Mouse (Mus musculus) brain, embryonic 18.5 days (tissue): ENCODE data around the gene Ntn4.
"Not testable (repeated sequence)": the region's sequence is repeated elsewhere in the genome, so short reads cannot be mapped to it uniquely, and the experiment has no call there.

Experiments used
- DNase-seq: peaks from one replicate; pipeline ENCODE4 v3.0.0-alpha.2; 2012; ENCODE audit warnings: low read depth, low spot score

Ntn4 gene

DNA sequence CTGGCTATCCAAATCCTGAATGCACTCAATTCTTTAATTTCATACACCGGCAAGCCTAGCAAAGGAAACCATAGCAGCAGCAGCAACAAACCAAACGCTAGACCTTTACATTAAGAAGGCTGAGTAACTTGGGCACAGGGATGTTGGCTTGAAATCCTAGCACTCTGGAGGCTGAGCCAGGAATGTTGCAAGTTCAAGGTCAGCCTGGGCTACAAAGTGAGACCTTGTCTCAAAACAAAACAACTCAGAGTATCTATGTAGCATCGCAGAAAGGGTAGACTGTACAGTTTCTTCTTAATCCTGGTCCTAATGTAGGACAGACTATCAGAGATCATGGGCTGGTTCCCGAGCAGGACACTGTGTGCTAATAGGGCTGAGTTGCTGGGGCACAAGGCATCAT is 43.4 kb downstream of the Ntn4 start:
- DNase-seq, result no peak

- not testable (repeated sequence) for DNase-seq
Observed at GRCm38 (mm10) chr10:93685416-93685815, 44.9 kb downstream of the Ntn4 start.

DNA sequence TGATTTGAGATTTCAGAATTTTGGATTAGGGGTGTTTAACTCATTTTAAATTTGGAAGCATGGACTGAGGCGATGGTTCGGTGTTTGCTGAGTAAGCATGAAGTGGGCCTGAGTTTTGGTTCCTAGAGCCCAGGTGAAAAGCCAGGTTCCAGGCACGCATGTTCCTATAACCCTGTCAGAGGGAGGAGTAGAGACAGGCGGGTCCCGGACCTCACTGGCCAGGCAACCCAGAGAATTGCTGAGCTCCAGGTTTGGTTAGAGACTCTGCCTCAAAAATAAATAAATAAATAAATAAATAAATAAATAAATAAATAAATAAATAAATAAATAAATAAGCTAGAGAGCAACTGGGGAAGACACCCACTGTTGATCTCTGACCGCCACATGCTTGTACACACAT is 46.1 kb downstream of the Ntn4 start:
- no peak for DNase-seq

DNA sequence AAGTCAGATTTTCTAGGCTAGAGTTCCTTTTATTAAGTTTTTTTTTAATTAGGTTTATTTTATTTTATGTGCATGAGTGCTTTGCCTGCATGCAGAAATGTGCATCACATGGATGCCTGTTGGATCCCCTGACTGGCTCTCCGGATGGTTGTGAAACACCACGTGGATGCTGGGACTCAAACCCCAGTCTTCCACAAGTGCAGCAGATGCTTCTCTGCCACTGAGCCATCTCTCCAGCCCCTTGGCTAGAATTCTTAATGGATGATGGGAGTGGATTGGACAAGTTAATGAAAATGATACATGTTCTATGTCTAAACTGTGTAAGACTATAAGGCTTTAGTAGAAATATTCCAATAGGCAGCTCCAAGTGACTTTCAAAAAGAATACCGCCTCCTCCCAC is 47.3 kb downstream of the Ntn4 start:
- DNase-seq, result no peak

DNA sequence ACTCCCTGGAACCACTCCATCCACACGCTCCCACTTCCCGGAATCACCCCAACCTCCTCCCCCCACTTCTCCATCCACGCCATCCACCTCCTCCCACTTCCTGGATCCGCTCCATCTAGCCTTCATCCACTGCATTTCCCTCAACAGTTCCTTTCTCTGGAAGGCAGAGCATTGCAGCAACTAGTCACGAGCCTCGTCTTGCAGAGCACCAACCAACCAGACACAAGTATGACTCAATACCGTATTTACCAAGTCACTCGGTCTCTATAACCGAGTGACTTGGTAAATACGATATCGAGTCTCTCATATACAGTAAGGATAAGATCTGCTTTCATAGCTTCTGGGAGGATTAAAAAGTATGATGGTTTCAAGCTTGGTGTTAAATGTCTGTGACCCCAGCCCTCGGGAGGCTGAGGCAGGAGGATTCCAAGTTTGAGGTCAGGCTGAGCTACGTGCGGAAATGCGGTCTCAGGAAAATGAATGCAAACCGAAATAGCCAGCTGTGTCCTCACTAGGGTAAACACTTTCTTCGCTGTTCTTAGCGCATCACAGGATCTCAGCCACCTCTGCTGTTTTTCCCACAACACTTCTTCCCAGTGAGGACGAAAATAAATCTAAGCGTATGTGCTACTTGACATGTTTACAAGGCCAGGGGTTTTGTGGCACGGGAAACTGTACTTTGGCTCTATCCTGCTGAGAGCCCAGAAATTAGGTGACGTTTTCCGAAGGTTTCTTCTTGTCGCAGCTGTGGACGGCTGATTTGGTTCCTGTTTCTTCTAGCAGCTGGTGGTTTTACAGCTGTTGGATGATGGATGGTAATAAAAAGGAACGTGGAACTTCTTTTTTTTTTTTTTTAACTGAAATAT is 48.1 kb downstream of the Ntn4 start:
- DNase-seq, result no peak

GRCm38 (mm10) chr10:93691344-93691743 is 50.9 kb downstream of the Ntn4 start:
- DNase-seq, result no peak

DNA sequence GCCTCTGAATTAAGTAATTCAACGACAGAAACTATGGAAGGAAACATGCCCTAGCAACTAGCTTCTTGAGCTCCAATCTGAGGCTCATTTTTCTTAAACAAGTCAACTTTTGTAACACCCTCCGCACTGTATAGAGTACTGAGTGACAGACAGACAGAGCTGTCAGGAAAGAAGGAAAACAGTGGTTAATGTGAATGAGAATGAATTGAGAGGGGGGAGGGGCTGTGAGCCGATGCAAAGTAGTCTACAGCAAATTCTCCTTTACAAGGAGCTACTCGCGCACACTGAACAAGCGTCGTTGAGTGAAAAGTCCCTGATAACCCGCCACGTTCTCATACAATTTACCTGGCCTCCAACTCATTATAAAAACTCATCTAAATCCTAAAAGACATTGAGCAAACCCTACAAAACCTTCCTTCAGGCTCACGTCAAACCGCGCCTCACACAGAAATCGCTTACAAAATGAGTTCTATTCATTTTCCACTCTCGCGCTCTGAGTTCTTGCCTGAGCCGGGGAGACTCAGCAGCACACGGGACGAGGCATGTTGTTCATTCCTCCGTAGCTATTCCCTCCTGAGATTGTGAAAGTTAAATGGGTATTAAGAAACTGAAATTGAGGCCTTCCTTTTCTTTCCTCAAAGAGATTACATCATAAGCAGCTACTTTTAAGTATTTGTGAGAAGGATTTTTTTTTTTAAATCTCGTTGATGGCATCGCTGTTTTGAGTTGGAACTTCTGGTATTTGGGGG is 54.7 kb downstream of the Ntn4 start:
- no peak for DNase-seq

DNA sequence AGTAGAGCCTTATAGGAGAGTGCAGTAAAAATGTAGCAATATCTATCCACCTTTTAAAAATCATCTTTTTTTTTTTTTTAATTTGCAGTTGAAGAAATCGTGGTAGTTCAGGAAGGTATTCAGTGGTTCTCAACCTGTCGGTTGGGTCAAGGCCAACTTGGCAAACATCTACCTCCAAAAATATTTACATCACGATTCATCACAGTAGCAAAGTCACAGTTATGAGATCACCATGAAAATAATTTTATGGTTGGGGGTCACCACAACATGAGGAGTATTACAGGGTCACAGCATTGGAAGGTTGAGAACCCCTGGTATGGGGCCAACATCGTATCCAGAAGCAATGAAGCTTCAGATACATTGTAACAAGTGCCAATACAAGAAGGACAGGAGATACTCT is 55.5 kb downstream of the Ntn4 start:
- DNase-seq, result no peak

- no peak for DNase-seq
Observed at GRCm38 (mm10) chr10:93697866-93698483, 57.5 kb downstream of the Ntn4 start.

- DNase-seq, result no peak
Observed at GRCm38 (mm10) chr10:93699689-93700478, 59.4 kb downstream of the Ntn4 start.

- peak; percentile 45 for DNase-seq
Observed at GRCm38 (mm10) chr10:93700589-93701363, 60.3 kb downstream of the Ntn4 start.

GRCm38 (mm10) chr10:93703946-93704345 is 63.5 kb downstream of the Ntn4 start:
- no peak for DNase-seq

GRCm38 (mm10) chr10:93707149-93708075 is 66.9 kb downstream of the Ntn4 start:
- DNase-seq, result no peak

DNA sequence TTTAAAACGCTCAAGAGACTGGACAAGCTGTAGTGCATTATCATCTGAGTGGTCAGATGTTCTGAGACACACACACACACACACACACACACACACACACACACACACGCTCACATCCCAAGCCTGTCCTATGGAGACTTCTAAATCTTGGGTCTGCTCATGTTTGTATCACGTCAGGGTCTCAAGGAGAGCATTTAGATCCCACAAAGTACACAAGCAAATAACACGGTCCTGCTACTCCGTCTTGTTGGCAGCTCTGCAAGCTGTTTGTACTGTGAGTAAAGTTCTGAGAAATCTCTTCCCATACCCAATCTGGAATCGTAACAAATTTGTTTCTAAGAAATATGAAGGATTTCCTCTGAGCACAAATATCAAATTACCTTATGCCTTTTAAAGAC is 67.6 kb downstream of the Ntn4 start:
- DNase-seq, result no peak

DNA sequence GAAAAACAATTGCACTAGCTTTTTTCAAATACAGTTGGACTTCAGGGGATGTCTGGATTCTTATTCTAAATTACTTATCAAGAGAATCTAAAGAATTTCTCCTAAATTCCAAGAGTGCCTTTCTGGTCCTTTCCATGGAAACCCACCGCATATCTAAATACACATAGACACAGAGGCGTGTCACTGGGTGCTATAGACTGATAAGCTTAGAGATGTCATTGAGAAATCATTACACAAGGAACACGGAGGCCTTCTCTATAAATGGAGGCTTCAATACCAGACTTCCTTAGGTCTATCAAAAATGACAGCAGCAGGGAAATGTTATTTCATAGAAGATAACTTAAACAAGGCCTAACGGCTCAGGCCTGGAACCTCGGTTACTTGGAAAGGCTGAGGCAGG is 68.0 kb downstream of the Ntn4 start:
- no peak for DNase-seq

- DNase-seq, result no peak
Observed at GRCm38 (mm10) chr10:93709536-93709935, 69.1 kb downstream of the Ntn4 start.

DNA sequence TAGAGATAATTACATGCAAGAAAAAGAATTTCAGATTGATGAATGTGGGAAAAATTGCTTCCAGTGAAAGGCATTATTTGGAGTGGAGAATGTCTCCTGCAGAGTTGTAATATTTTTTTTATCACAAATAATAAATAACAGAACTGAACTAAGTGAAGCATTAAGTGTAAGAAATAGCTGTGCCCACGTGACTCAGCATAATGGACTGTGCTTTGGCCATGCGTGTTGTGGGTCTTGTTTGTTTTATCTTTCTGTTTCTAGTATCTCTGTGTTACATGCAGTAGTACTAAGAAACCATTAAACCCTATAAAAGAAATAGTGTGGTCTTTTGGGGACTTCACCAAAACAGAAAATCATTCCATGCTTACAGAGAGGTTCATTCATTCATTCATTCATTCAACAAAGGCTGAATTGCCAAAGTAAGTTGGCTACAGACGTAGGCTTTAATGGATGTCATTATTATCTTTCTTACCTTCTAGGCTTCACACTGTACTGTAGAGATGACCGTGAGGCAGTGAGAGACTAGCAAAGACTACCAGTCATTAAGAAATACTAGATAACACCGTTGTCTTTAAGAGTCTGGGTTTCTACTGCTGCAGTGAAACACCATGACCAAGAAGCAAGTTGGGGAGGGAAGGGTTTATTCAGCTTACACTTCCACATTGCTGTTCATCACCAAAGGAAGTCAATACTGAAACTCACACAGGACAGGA is 81.3 kb downstream of the Ntn4 start:
- no peak for DNase-seq

- DNase-seq, result no peak
Observed at GRCm38 (mm10) chr10:93723942-93724542, 83.6 kb downstream of the Ntn4 start.

DNA sequence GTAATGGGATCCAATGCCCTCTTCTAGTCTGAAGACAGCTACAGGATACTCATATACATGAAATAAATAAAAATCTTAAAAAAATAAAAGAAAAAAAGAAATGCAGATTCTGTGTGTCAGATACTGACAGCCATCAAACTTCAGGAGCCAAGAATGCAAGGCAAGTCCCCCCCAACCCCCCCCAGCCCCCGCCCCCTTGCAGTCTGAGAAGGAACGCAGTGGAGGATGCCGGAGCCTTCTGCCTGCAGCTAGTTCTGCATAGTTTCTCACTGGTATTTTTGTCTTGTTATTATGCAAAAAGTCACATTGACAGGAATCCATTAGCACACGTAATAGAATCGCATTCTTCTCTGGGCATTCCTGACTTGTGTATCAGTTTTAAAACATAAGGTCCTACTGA is 87.7 kb downstream of the Ntn4 start:
- DNase-seq, result no peak
